Mouse (Mus musculus) limb, embryonic 15.5 days (tissue): Measurements from ENCODE around the gene E130308A19Rik. TPM values are rescaled to one million over a fixed set of nuclear protein-coding genes. Genes with fewer than 3 reads are reported as not detected.

Experiments
- ATAC-seq: fragments of 200-750 bp; cut with Nextera tagmentation; 2 replicates; pipeline ENCODE4 v1.8.0; 2017; ENCODE audit warnings: low read depth, moderate TSS enrichment; ENCODE audit not compliant: insufficient number of reproducible peaks, low FRiP score, low TSS enrichment
- H3K27ac ChIP-seq: fragments of 300-500 bp; sonication (generic); 2 replicates; pipeline ENCODE4 v1.5.1; 2015; ENCODE audit warnings: moderate library complexity, mild to moderate bottlenecking, inconsistent platforms
- H3K27me3 ChIP-seq: fragments of 300-500 bp; sonication (generic); 2 replicates; pipeline ENCODE4 v1.6.1; 2015; ENCODE audit warnings: inconsistent platforms
- H3K36me3 ChIP-seq: fragments of 300-500 bp; sonication (generic); 2 replicates; pipeline ENCODE4 v1.6.1; 2015; ENCODE audit warnings: inconsistent platforms
- H3K4me1 ChIP-seq: fragments of 300-500 bp; sonication (generic); 2 replicates; pipeline ENCODE4 v1.6.1; 2015; ENCODE audit warnings: inconsistent platforms
- H3K4me2 ChIP-seq: fragments of 300-500 bp; sonication (generic); 2 replicates; pipeline ENCODE4 v1.6.1; 2015; ENCODE audit warnings: mild to moderate bottlenecking, inconsistent platforms
- H3K4me3 ChIP-seq: fragments of 300-500 bp; sonication (generic); 2 replicates; pipeline ENCODE4 v1.5.1; 2015; ENCODE audit warnings: mild to moderate bottlenecking, inconsistent platforms
- H3K9ac ChIP-seq: fragments of 300-500 bp; sonication (generic); 2 replicates; pipeline ENCODE4 v1.6.1; 2015; ENCODE audit warnings: inconsistent platforms
- H3K9me3 ChIP-seq: fragments of 300-500 bp; sonication (generic); 2 replicates; pipeline ENCODE4 v1.6.1; 2016; ENCODE audit warnings: inconsistent platforms
- WGBS: fragments of 180-500 bp; shearing (Covaris S2); methylation state at CpG from one replicate; pipeline ENCODE4 v1.1.7; 2015; 5-methylcytosine and 5-hydroxymethylcytosine counted together
- polyA plus RNA-seq: library from polyadenylated mRNA; unstranded; fragments of >200 nt; fragmentation: Nextera tagmentation; extraction: Ambion mirVana; gene quantifications from 2 replicates; pipeline ENCODE4 v1.2.1, GENCODE M21; 2015

Gene E130308A19Rik
- polyA plus RNA-seq, 1 experiment from 2014 or later: 16.1 TPM

DNA sequence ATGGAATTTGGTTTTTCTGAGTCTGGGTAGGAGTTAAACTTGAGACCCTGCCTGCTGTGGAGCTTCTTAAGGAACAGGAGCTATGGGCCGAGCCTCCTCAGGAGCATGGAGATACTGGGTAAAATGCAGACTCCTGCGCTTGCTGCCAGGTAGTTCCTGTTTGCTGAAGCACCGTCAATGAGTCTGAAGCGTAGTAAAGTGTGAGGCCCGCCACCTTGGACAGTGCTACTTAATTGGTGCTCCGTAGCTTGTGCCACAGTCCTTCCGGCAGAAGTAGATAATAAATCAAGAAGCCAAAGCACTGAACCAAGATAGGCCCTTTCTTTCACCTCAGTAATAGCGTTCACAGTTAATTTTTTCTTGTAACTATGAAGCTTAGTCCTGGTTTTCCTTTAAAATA lies 92.5 kb downstream of the E130308A19Rik start:
- no peaks in the 10 kb centered on the region for H3K9me3 ChIP-seq
- WGBS: 57% methylated on average over 8 of the region's 8 CpGs
- H3K27me3 ChIP-seq: no peaks in the 10 kb centered on the region
- no peak overlapping the region for H3K4me3 ChIP-seq
- peaks cover 8% of the 10 kb centered on the region; the same call in 1 of the 2 replicates for H3K36me3 ChIP-seq
- ATAC-seq: no peak
- H3K27ac ChIP-seq: no peak overlapping the region
- H3K9ac ChIP-seq: no peak overlapping the region
- no peak overlapping the region for H3K4me2 ChIP-seq
- 0 out of 2 replicates have a peak, but pooled peaks cover 4% of the 10 kb centered on the region for H3K4me1 ChIP-seq

GRCm38 (mm10) chr4:59719481-59720355 lies 93.7 kb downstream of the E130308A19Rik start:
- H3K4me1 ChIP-seq: 0 out of 2 replicates have a peak, but pooled peaks cover 4% of the 10 kb centered on the region
- H3K9ac ChIP-seq: no peak overlapping the region
- no peaks in the 10 kb centered on the region for H3K9me3 ChIP-seq
- no peak overlapping the region for H3K4me2 ChIP-seq
- no peak overlapping the region for H3K4me3 ChIP-seq
- ATAC-seq: no peak
- no peaks in the 10 kb centered on the region for H3K27me3 ChIP-seq
- H3K36me3 ChIP-seq: peaks cover 8% of the 10 kb centered on the region; the same call in 1 of the 2 replicates
- 89% methylated on average over 32 of the region's 32 CpGs for WGBS
- no peak overlapping the region for H3K27ac ChIP-seq

DNA sequence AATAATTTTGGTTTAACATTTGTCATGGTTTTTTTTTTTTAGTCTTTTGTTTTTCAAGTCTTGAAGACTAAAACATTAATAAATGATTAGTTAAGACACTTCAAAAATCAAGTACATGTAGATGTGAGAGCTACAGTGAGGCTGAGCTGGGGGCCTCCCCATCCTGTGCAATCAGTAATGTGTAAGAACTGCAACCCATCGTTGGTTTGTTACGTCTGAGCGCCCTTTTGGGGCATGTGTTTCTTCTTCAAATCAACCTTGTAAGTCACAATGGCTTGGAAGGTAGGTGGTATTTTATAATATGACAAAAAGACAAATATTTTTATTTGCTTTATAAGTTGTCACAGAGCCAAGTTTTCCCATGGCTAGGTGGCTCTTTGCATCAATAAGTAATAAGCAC lies 95.8 kb downstream of the E130308A19Rik start:
- no peaks in the 10 kb centered on the region for H3K27me3 ChIP-seq
- no peaks in the 10 kb centered on the region for H3K9me3 ChIP-seq
- H3K4me2 ChIP-seq: no peak overlapping the region
- H3K4me1 ChIP-seq: 0 out of 2 replicates have a peak, but pooled peaks cover 4% of the 10 kb centered on the region
- H3K36me3 ChIP-seq: peaks cover 8% of the 10 kb centered on the region; the same call in 1 of the 2 replicates
- no peak overlapping the region for H3K9ac ChIP-seq
- no peak for ATAC-seq
- no peak overlapping the region for H3K4me3 ChIP-seq
- H3K27ac ChIP-seq: no peak overlapping the region
- 84% methylated on average over 3 of the region's 3 CpGs for WGBS

DNA sequence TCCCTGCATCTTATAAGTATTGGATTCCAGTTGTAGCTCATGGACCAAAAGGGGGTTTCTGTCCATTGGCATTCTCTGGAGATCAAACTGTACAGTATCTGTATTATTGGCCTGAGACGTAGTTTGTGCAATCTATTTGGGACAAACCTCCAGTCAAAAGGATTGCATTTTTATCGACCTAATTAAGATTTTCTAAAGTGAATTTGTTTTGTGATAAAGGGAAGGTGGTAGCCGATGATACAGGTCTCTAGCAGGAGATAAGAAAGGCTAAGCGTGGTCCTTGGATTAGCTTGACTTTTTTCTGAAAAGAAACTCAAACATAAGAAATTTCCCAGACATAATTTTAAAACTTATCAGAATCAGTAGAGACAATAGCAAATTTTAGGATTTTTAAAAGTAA lies 99.6 kb downstream of the E130308A19Rik start:
- Histone ChIP-seq H3K27me3 (no peaks in the 10 kb centered on the region), H3K4me2 (no peak overlapping the region), H3K36me3 (no peaks in the 10 kb centered on the region), H3K4me3 (no peak overlapping the region), H3K27ac (no peak overlapping the region), H3K9me3 (no peaks in the 10 kb centered on the region), H3K4me1 (no peaks in the 10 kb centered on the region), H3K9ac (no peak overlapping the region)
- WGBS: 90% methylated on average over 4 of the region's 4 CpGs
- no peak for ATAC-seq

GRCm38 (mm10) chr4:59726501-59726900 lies 100.5 kb downstream of the E130308A19Rik start:
- WGBS: 87% methylated on average over 12 of the region's 12 CpGs

DNA sequence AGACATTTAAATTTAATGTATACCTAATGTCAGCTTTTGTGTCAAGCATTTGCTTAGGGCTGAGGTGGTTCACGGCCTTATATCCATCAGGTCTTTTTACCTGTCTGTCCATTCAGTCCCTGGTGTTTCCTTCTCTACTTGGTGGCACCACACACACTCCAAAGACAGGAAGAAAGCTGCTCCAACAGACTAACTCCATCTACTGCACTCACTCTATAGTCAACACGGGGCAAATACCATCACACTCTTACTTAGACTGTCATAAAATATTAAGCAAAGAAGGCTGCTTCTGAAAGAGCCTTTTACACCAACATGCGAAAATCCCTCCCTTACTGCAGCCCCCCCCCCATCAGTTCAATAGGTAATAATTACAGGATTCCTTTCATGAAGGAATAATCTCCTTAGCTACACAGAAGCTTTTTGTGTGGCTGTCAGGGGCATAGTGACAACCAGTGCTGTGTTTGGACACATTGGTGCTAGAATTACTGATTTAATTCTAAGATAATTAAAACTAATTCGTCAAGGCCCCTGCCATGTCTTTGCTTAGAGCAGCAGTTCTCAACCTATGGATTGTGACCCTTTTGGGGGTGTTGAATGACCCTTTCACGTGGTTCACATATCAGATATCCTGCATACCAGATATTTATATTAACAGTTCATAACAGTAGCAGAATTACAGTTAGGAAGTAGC lies 101.3 kb downstream of the E130308A19Rik start:
- Histone ChIP-seq H3K27me3 (no peaks in the 10 kb centered on the region), H3K4me3 (no peak overlapping the region), H3K9me3 (no peaks in the 10 kb centered on the region), H3K27ac (no peak overlapping the region), H3K36me3 (no peaks in the 10 kb centered on the region), H3K9ac (no peak overlapping the region), H3K4me2 (no peak overlapping the region), H3K4me1 (no peaks in the 10 kb centered on the region)
- WGBS: 54% methylated on average over 5 of the region's 5 CpGs
- ATAC-seq: no peak

More at GRCm38 (mm10) chr4:59726501-59726900, 100.5 kb downstream of the E130308A19Rik start:
- no peak overlapping the region for H3K27ac ChIP-seq
- H3K9ac ChIP-seq: no peak overlapping the region
- H3K4me2 ChIP-seq: no peak overlapping the region
- H3K4me1 ChIP-seq: no peaks in the 10 kb centered on the region
- no peaks in the 10 kb centered on the region for H3K9me3 ChIP-seq
- no peaks in the 10 kb centered on the region for H3K27me3 ChIP-seq
- H3K36me3 ChIP-seq: no peaks in the 10 kb centered on the region
- H3K4me3 ChIP-seq: no peak overlapping the region
- no peak for ATAC-seq

DNA sequence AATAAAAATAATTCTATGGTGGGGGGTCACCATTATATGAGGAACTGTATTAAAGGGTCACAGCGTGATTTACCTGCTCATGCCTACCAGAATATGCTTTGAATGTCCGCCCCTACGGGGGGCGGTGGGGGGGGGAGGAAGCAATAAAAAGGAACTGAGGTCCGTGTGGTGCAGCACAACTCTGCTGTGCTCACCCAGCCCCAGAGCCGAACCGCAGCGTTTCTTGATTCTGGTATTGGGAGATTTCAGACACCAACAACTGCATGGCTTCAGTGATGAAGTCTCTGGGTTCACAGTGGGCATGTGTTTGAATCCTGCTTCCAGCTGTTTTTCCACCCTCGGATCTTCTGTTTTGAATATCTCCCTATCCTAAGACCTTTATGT lies 101.9 kb downstream of the E130308A19Rik start:
- no peak for ATAC-seq
- 48% methylated on average over 9 of the region's 9 CpGs for WGBS

GRCm38 (mm10) chr4:59728839-59729238 lies 102.8 kb downstream of the E130308A19Rik start:
- 68% methylated on average over 2 of the region's 2 CpGs for WGBS

More for the DNA sequence above, 101.9 kb downstream of the E130308A19Rik start:
- Histone ChIP-seq H3K27ac (no peak overlapping the region), H3K4me1 (no peaks in the 10 kb centered on the region), H3K4me3 (no peak overlapping the region), H3K9ac (no peak overlapping the region), H3K36me3 (no peaks in the 10 kb centered on the region), H3K27me3 (no peaks in the 10 kb centered on the region), H3K4me2 (no peak overlapping the region), H3K9me3 (no peaks in the 10 kb centered on the region)

GRCm38 (mm10) chr4:59731544-59731943 lies 105.5 kb downstream of the E130308A19Rik start:
- Histone ChIP-seq H3K9me3 (no peaks in the 10 kb centered on the region), H3K36me3 (no peaks in the 10 kb centered on the region), H3K9ac (no peak overlapping the region), H3K27me3 (no peaks in the 10 kb centered on the region), H3K4me2 (no peak overlapping the region), H3K27ac (no peak overlapping the region), H3K4me1 (no peaks in the 10 kb centered on the region), H3K4me3 (no peak overlapping the region)
- WGBS: 92% methylated on average over 7 of the region's 7 CpGs
- no peak for ATAC-seq

More at GRCm38 (mm10) chr4:59728839-59729238, 102.8 kb downstream of the E130308A19Rik start:
- no peaks in the 10 kb centered on the region for H3K36me3 ChIP-seq
- H3K9me3 ChIP-seq: no peaks in the 10 kb centered on the region
- no peaks in the 10 kb centered on the region for H3K4me1 ChIP-seq
- no peak for ATAC-seq
- no peaks in the 10 kb centered on the region for H3K27me3 ChIP-seq
- no peak overlapping the region for H3K4me2 ChIP-seq
- H3K9ac ChIP-seq: no peak overlapping the region
- no peak overlapping the region for H3K4me3 ChIP-seq
- no peak overlapping the region for H3K27ac ChIP-seq

DNA sequence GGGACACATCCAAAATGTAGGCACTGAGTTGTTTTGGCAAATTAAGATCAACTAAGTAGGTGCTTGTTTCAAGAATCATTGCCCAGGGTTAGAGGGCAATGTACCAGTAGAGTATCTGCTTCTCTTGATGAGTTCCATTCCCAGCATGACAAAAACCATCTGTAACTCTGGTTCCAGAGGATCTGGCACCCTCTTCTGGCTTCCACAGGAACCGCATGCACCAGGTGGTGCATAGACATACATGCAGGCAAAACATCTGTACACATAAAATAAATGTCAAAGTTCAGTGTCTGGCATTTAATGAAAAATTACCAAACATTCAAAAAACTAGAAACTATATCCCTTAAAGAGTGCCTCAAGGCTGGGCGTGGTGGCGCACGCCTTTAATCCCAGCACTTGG lies 113.3 kb downstream of the E130308A19Rik start:
- Histone ChIP-seq H3K4me1 (no peaks in the 10 kb centered on the region), H3K4me2 (no peak overlapping the region), H3K4me3 (no peak overlapping the region), H3K27ac (no peak overlapping the region), H3K9ac (no peak overlapping the region), H3K27me3 (no peaks in the 10 kb centered on the region), H3K9me3 (no peaks in the 10 kb centered on the region), H3K36me3 (no peaks in the 10 kb centered on the region)
- 96% methylated on average over 4 of the region's 4 CpGs for WGBS
- no peak for ATAC-seq

GRCm38 (mm10) chr4:59739882-59740281 lies 113.9 kb downstream of the E130308A19Rik start:
- no peak for ATAC-seq
- WGBS: 76% methylated on average over 2 of the region's 2 CpGs

More at GRCm38 (mm10) chr4:59739882-59740281, 113.9 kb downstream of the E130308A19Rik start:
- H3K4me1 ChIP-seq: no peaks in the 10 kb centered on the region
- H3K36me3 ChIP-seq: no peaks in the 10 kb centered on the region
- no peaks in the 10 kb centered on the region for H3K9me3 ChIP-seq
- H3K27ac ChIP-seq: no peak overlapping the region
- H3K4me3 ChIP-seq: no peak overlapping the region
- no peak overlapping the region for H3K4me2 ChIP-seq
- H3K27me3 ChIP-seq: no peaks in the 10 kb centered on the region
- H3K9ac ChIP-seq: no peak overlapping the region
